In the genomic region with DNA sequence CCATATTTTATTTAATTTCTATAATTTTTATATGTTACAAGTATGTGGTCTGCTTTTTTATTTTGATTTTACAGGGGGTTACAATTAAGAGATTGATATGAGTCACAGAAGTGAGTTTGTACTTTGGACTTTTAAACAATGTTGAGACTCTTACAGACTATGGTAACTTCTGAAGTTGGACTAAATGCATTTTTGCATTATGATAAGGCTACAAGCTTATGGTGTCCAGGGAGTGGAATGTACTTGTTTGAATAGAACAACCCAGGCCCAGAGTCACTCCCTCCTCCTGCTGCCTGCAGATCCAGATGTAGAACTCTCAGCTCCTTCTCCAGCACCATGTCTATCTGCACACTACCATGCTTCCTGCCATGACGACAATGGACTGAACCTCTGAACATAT, we compare ENCODE assay signal across 22 mouse cellular contexts. TPM values are rescaled to one million over a fixed set of nuclear protein-coding genes. Genes with fewer than 3 reads are reported as not detected.
A peak's percentile ranks its signal among the peaks of the same experiment; 100 is the strongest.
DNase-seq lines count a peak whose midpoint lies in the region; ATAC-seq and TF ChIP-seq lines count a peak whose summit lies in the region.
"Had no signal": no experiment of that assay in that cellular context is flagged by ENCODE, and none has a peak within 500 bp of the region (broad histone marks: within the 10 kb centered on the region; RNA-seq: fewer than 3 reads in every experiment).

No protein-coding gene starts in this region.

- no peak for DNase-seq in stomach, postnatal 0 days (ENCODE audit: low spot score)
- no peak for DNase-seq in hindbrain, embryonic 11.5 days (ENCODE audit: low spot score)
- no peak for DNase-seq in forebrain, embryonic 11.5 days (ENCODE audit: low spot score)
- DNase-seq in spleen, postnatal 4 days (ENCODE audit: low spot score in 2 of 2), result no peak
- DNase-seq: adrenal gland, adult 2 months; adrenal gland, adult 8-10 months; adrenal gland, postnatal 10 days; adrenal gland, postnatal 14 days; adrenal gland, postnatal 25 days; adrenal gland, postnatal 36 days; B cell, adult 2 months; cerebellum, adult 11 months; cerebellum, adult 11-12 months had no signal

- H3K9ac ChIP-seq in intestine, postnatal 0 days (ENCODE audit: low read depth, low read length), result no peak overlapping the region
- H3K9ac ChIP-seq in intestine, embryonic 15.5 days, result no peak overlapping the region
- H3K9ac ChIP-seq in stomach, embryonic 15.5 days, result no peak overlapping the region
- no peak overlapping the region for H3K9ac ChIP-seq in stomach, embryonic 16.5 days (ENCODE audit: low read length)
- H3K9ac ChIP-seq in stomach, postnatal 0 days (ENCODE audit: low read length), result no peak overlapping the region
- H3K9ac ChIP-seq in hindbrain, embryonic 11.5 days (ENCODE audit: low read depth, low read length), result no peak overlapping the region
- no peak overlapping the region for H3K9ac ChIP-seq in forebrain, embryonic 11.5 days (ENCODE audit: low read length)

- no peak for TF ChIP-seq EP300 in stomach, postnatal 0 days (optimal IDR thresholded peaks at IDR 0.05)

- peak; percentile 57; the same call in 1 of the 2 replicates for ATAC-seq in intestine, postnatal 0 days
- ATAC-seq in intestine, embryonic 15.5 days, result no peak
- 0 out of 2 replicates have a peak, but pooled peaks have one; percentile 22 for ATAC-seq in stomach, embryonic 15.5 days (ENCODE audit: insufficient read depth, low FRiP score, low read depth)
- 0 out of 2 replicates have a peak, but pooled peaks have one; percentile 60 for ATAC-seq in stomach, embryonic 16.5 days (ENCODE audit: insufficient read depth, low FRiP score)
- ATAC-seq in stomach, postnatal 0 days (ENCODE audit: low FRiP score, low TSS enrichment), result 0 out of 2 replicates have a peak, but pooled peaks have one; percentile 54
- ATAC-seq in hindbrain, embryonic 11.5 days (ENCODE audit: low FRiP score), result no peak
- no peak for ATAC-seq in forebrain, embryonic 11.5 days (replicated peaks; ENCODE audit: low FRiP score)
- ATAC-seq: activated CD4-positive, CD25-positive, alpha-beta regulatory T cell, adult 4 months; CD4-positive, CD25-positive, alpha-beta regulatory T cell, adult 4 months; Patski had no signal

- no peak overlapping the region for H3K27ac ChIP-seq in intestine, postnatal 0 days (ENCODE audit: low read depth, low read length)
- H3K27ac ChIP-seq in intestine, embryonic 15.5 days, result no peak overlapping the region
- no peak overlapping the region for H3K27ac ChIP-seq in stomach, embryonic 15.5 days
- H3K27ac ChIP-seq in stomach, embryonic 16.5 days (ENCODE audit: low read length), result no peak overlapping the region
- H3K27ac ChIP-seq in stomach, postnatal 0 days (replicated peaks), result no peak overlapping the region
- H3K27ac ChIP-seq in hindbrain, embryonic 11.5 days (ENCODE audit: low read depth, low read length), result no peak overlapping the region
- no peak overlapping the region for H3K27ac ChIP-seq in forebrain, embryonic 11.5 days (ENCODE audit: low read depth, low read length)

- H3K4me3 ChIP-seq in intestine, postnatal 0 days (ENCODE audit: low read depth, low read length), result no peak overlapping the region
- H3K4me3 ChIP-seq in intestine, embryonic 15.5 days (replicated peaks), result no peak overlapping the region
- no peak overlapping the region for H3K4me3 ChIP-seq in stomach, embryonic 15.5 days (replicated peaks)
- no peak overlapping the region for H3K4me3 ChIP-seq in stomach, embryonic 16.5 days (replicated peaks; ENCODE audit: low read length)
- H3K4me3 ChIP-seq in stomach, postnatal 0 days (ENCODE audit: low read depth, low read length), result no peak overlapping the region
- no peak overlapping the region for H3K4me3 ChIP-seq in hindbrain, embryonic 11.5 days (ENCODE audit: low read depth, low read length)
- H3K4me3 ChIP-seq in forebrain, embryonic 11.5 days (ENCODE audit: low read depth, low read length), result no peak overlapping the region

- no peaks in the 10 kb centered on the region for H3K36me3 ChIP-seq in intestine, postnatal 0 days (ENCODE audit: control insufficient read depth, insufficient read depth)
- no peaks in the 10 kb centered on the region for H3K36me3 ChIP-seq in intestine, embryonic 15.5 days
- no peaks in the 10 kb centered on the region for H3K36me3 ChIP-seq in stomach, embryonic 15.5 days
- H3K36me3 ChIP-seq in stomach, embryonic 16.5 days (ENCODE audit: control insufficient read depth, insufficient read depth, low read length), result no peaks in the 10 kb centered on the region
- H3K36me3 ChIP-seq in stomach, postnatal 0 days (ENCODE audit: control insufficient read depth, insufficient read depth, low read length), result no peaks in the 10 kb centered on the region
- H3K36me3 ChIP-seq in hindbrain, embryonic 11.5 days (ENCODE audit: control insufficient read depth, insufficient read depth, low read length), result no peaks in the 10 kb centered on the region
- H3K36me3 ChIP-seq in forebrain, embryonic 11.5 days (ENCODE audit: control insufficient read depth, insufficient read depth, low read length), result no peaks in the 10 kb centered on the region

- H3K27me3 ChIP-seq in intestine, postnatal 0 days (replicated peaks; ENCODE audit: control insufficient read depth, insufficient read depth, low read length), result no peaks in the 10 kb centered on the region
- no peaks in the 10 kb centered on the region for H3K27me3 ChIP-seq in intestine, embryonic 15.5 days (replicated peaks)
- H3K27me3 ChIP-seq in stomach, embryonic 15.5 days (replicated peaks), result no peaks in the 10 kb centered on the region
- no peaks in the 10 kb centered on the region; the same call in 1 of the 2 replicates for H3K27me3 ChIP-seq in stomach, embryonic 16.5 days (ENCODE audit: control insufficient read depth, insufficient read depth, low read length)
- no peaks in the 10 kb centered on the region for H3K27me3 ChIP-seq in stomach, postnatal 0 days (ENCODE audit: control insufficient read depth, insufficient read depth, low read length)
- 0 out of 2 replicates have a peak, but pooled peaks cover 2% of the 10 kb centered on the region for H3K27me3 ChIP-seq in hindbrain, embryonic 11.5 days (ENCODE audit: control insufficient read depth, insufficient read depth, low read length)
- peaks cover 2% of the 10 kb centered on the region; the same call in 1 of the 2 replicates for H3K27me3 ChIP-seq in forebrain, embryonic 11.5 days (ENCODE audit: control insufficient read depth, insufficient read depth, low read length)
- H3K27me3 ChIP-seq: CH12.LX had no signal

- TF ChIP-seq CTCF in intestine, postnatal 0 days (IDR thresholded peaks at IDR 0.05; ENCODE audit: low read depth), result no peak
- TF ChIP-seq CTCF in stomach, postnatal 0 days (IDR thresholded peaks at IDR 0.05; ENCODE audit: low read depth), result no peak

- no peaks in the 10 kb centered on the region for H3K4me1 ChIP-seq in intestine, postnatal 0 days (replicated peaks; ENCODE audit: control insufficient read depth, insufficient read depth, low read length)
- H3K4me1 ChIP-seq in intestine, embryonic 15.5 days (replicated peaks), result no peaks in the 10 kb centered on the region
- H3K4me1 ChIP-seq in stomach, embryonic 15.5 days, result no peaks in the 10 kb centered on the region
- H3K4me1 ChIP-seq in stomach, embryonic 16.5 days (ENCODE audit: control insufficient read depth, insufficient read depth, low read length), result no peaks in the 10 kb centered on the region
- H3K4me1 ChIP-seq in stomach, postnatal 0 days (replicated peaks; ENCODE audit: control insufficient read depth, insufficient read depth), result no peaks in the 10 kb centered on the region
- H3K4me1 ChIP-seq in hindbrain, embryonic 11.5 days (replicated peaks; ENCODE audit: control insufficient read depth, insufficient read depth, low read length), result no peaks in the 10 kb centered on the region
- no peaks in the 10 kb centered on the region for H3K4me1 ChIP-seq in forebrain, embryonic 11.5 days (replicated peaks; ENCODE audit: control insufficient read depth, insufficient read depth, low read length)

- no peaks in the 10 kb centered on the region for H3K9me3 ChIP-seq in intestine, postnatal 0 days (ENCODE audit: control insufficient read depth)
- H3K9me3 ChIP-seq in intestine, embryonic 15.5 days, result no peaks in the 10 kb centered on the region
- no peaks in the 10 kb centered on the region for H3K9me3 ChIP-seq in stomach, embryonic 15.5 days
- no peaks in the 10 kb centered on the region for H3K9me3 ChIP-seq in stomach, embryonic 16.5 days (replicated peaks; ENCODE audit: control insufficient read depth, low read length)
- no peaks in the 10 kb centered on the region for H3K9me3 ChIP-seq in stomach, postnatal 0 days (ENCODE audit: control insufficient read depth, low read length)
- H3K9me3 ChIP-seq in hindbrain, embryonic 11.5 days (ENCODE audit: control insufficient read depth, low read length), result no peaks in the 10 kb centered on the region
- no peaks in the 10 kb centered on the region for H3K9me3 ChIP-seq in forebrain, embryonic 11.5 days (ENCODE audit: control insufficient read depth, low read length)
- H3K9me3 ChIP-seq: G1E had no signal

- H3K4me2 ChIP-seq in intestine, postnatal 0 days (replicated peaks; ENCODE audit: low read depth), result no peak overlapping the region
- no peak overlapping the region for H3K4me2 ChIP-seq in intestine, embryonic 15.5 days (replicated peaks)
- H3K4me2 ChIP-seq in stomach, embryonic 15.5 days, result no peak overlapping the region
- no peak overlapping the region for H3K4me2 ChIP-seq in stomach, embryonic 16.5 days (ENCODE audit: low read depth, low read length)
- H3K4me2 ChIP-seq in stomach, postnatal 0 days (replicated peaks; ENCODE audit: low read depth), result no peak overlapping the region
- no peak overlapping the region for H3K4me2 ChIP-seq in hindbrain, embryonic 11.5 days (replicated peaks; ENCODE audit: low read depth, low read length)
- no peak overlapping the region for H3K4me2 ChIP-seq in forebrain, embryonic 11.5 days (ENCODE audit: low read depth, low read length, severe bottlenecking)

- WGBS in intestine, postnatal 0 days, result 72% methylated on average over 1 of the region's 1 CpGs
- WGBS in intestine, embryonic 15.5 days, result 93% methylated on average over 1 of the region's 1 CpGs
- WGBS in stomach, embryonic 15.5 days, result 85% methylated on average over 1 of the region's 1 CpGs
- 89% methylated on average over 1 of the region's 1 CpGs for WGBS in stomach, embryonic 16.5 days
- 83% methylated on average over 1 of the region's 1 CpGs for WGBS in stomach, postnatal 0 days
- WGBS in hindbrain, embryonic 11.5 days, result 87% methylated on average over 1 of the region's 1 CpGs
- 81% methylated on average over 1 of the region's 1 CpGs for WGBS in forebrain, embryonic 11.5 days

RNA-seq across cellular contexts. Expression of gene Abcb7, which starts 12.5 kb away (rescaled TPM):
- 6.3 and 6.7 TPM in 2 replicates for polyA plus RNA-seq in intestine, postnatal 0 days (2015; fragmentation: Nextera tagmentation; extraction: Ambion mirVana)
- polyA plus RNA-seq in intestine, embryonic 15.5 days (2015; fragmentation: Nextera tagmentation; extraction: Ambion mirVana), result 8.3 and 9.4 TPM in 2 replicates
- 7.9 and 8.1 TPM in 2 replicates for polyA plus RNA-seq in stomach, embryonic 15.5 days (2015; fragmentation: Nextera tagmentation; extraction: Ambion mirVana)
- polyA plus RNA-seq in stomach, embryonic 16.5 days (2015; fragmentation: Nextera tagmentation; extraction: Ambion mirVana), result 8.4 and 9.7 TPM in 2 replicates
- 3.1 and 3.2 TPM in 2 replicates for polyA plus RNA-seq in stomach, postnatal 0 days (2015; fragmentation: Nextera tagmentation; extraction: Ambion mirVana)
- 14.5 and 16.9 TPM in 2 replicates for polyA plus RNA-seq in hindbrain, embryonic 11.5 days (2014; fragmentation: Nextera tagmentation; extraction: Ambion mirVana)
- 16.9 and 20.4 TPM in 2 replicates for polyA plus RNA-seq in forebrain, embryonic 11.5 days (2014; fragmentation: Nextera tagmentation; extraction: Ambion mirVana)

Comparison
In these comparisons a context has a peak if more than half of its experiments do, and no peak if none do; other contexts are left out.
1. ATAC-seq: peak in intestine, postnatal 0 days (single experiment), stomach, embryonic 15.5 days (single experiment), stomach, embryonic 16.5 days (single experiment) and stomach, postnatal 0 days (single experiment); none in intestine, embryonic 15.5 days (single experiment), hindbrain, embryonic 11.5 days (single experiment) and forebrain, embryonic 11.5 days (single experiment).